Mouse (Mus musculus) lung, adult 2 months (tissue): ENCODE results near the gene Akap6.

Source experiments
- CTCF ChIP-seq: fragments of 200-500 bp; IDR thresholded peaks from 2 replicates; pipeline ENCODE4 v1.5.1; 2011; ENCODE audit warnings: mild to moderate bottlenecking, low read length, control low read depth; ENCODE audit not compliant: insufficient read depth
- POLR2A ChIP-seq: fragments of 200-500 bp; IDR thresholded peaks from 2 replicates; pipeline ENCODE4 v1.6.1; 2011; ENCODE audit warnings: low read depth, mild to moderate bottlenecking, control low read depth, low read length, borderline replicate concordance; ENCODE audit errors: extremely low read depth

- TF ChIP-seq CTCF = no peak
- no peak for TF ChIP-seq POLR2A
Observed at GRCm38 (mm10) chr12:52857306-52857705, 158.1 kb downstream of the Akap6 start.
